Mouse (Mus musculus): ENCODE data around the gene Rpa1. TPM values are rescaled to one million over a fixed set of nuclear protein-coding genes. Genes with fewer than 3 reads are reported as not detected.

Gene Rpa1
- polyA plus RNA-seq, 1 experiment from 2014 or later, result 46.0 TPM

DNA sequence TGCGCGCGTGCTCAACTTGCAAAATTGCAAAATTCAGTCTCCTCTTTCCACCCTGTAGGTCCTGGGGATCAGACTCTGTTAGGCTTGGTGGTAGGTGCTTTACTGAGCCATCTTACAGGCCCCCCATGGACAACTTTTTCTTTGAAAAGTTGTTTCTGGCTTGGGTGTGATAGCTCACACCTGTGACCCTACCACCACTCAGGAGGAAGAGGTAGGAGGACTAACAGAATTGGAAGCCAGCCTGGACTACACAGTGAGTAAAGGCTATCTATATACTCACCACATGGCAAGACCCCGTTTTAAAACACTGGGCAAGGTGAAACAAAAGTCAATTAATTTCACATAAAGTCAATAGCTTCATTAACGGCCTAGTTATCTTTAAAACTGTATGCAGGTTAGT is 3.4 kb downstream of the Rpa1 start:
- H3K9ac ChIP-seq (ENCODE audit: low read length), result no peak overlapping the region
- ATAC-seq (ENCODE audit: low FRiP score, low TSS enrichment) (no peak), DNase-seq (ENCODE audit: low spot score) (no peak)
- WGBS, result 72% methylated on average over 5 of the region's 5 CpGs
- no peak overlapping the region for H3K4me2 ChIP-seq (replicated peaks; ENCODE audit: low read depth)
- no peak overlapping the region for H3K4me3 ChIP-seq (ENCODE audit: low read depth, low read length)
- no peaks in the 10 kb centered on the region for H3K9me3 ChIP-seq (ENCODE audit: control insufficient read depth, low read length)
- H3K27me3 ChIP-seq (ENCODE audit: control insufficient read depth, insufficient read depth, low read length), result no peaks in the 10 kb centered on the region
- no peak for TF ChIP-seq EP300 (optimal IDR thresholded peaks at IDR 0.05)
- 0 out of 2 replicates have a peak, but pooled peaks cover 2% of the 10 kb centered on the region for H3K36me3 ChIP-seq (ENCODE audit: control insufficient read depth, insufficient read depth, low read length)
- no peaks in the 10 kb centered on the region; the same call in 1 of the 2 replicates for H3K4me1 ChIP-seq (replicated peaks; ENCODE audit: control insufficient read depth, insufficient read depth)
- H3K27ac ChIP-seq (replicated peaks), result no peak overlapping the region

DNA sequence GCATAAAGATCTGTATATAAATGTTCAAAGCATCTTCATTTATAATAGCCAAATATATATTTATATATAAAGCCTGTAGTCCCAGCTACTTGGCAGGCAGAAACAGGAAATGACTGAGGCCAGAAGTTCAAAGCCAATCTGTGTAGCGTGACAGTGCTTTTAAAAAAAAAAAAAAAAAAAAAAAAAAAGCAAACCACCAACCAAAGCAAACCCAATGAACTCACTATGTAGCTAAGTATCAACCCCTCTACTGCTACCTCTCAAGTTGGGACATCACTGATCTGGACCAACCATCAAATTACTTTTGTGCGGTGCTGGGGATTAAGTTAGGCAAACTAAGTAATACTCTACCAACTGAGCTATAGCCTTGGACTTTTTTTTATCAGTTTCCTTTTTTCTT is 4.0 kb downstream of the Rpa1 start:
- Histone ChIP-seq H3K27me3 (ENCODE audit: control insufficient read depth, insufficient read depth, low read length) (no peaks in the 10 kb centered on the region), H3K4me2 (replicated peaks; ENCODE audit: low read depth) (no peak overlapping the region), H3K36me3 (ENCODE audit: control insufficient read depth, insufficient read depth, low read length) (peaks cover 4% of the 10 kb centered on the region; the same call in 1 of the 2 replicates), H3K9ac (ENCODE audit: low read length) (no peak overlapping the region), H3K4me1 (replicated peaks; ENCODE audit: control insufficient read depth, insufficient read depth) (no peaks in the 10 kb centered on the region; the same call in 1 of the 2 replicates), H3K9me3 (ENCODE audit: control insufficient read depth, low read length) (no peaks in the 10 kb centered on the region), H3K4me3 (ENCODE audit: low read depth, low read length) (no peak overlapping the region), H3K27ac (replicated peaks) (no peak overlapping the region)
- TF ChIP-seq CTCF (IDR thresholded peaks at IDR 0.05; ENCODE audit: low read depth) (no peak), EP300 (optimal IDR thresholded peaks at IDR 0.05) (no peak)
- DNase-seq (ENCODE audit: low spot score), result no peak
- no peak for ATAC-seq (ENCODE audit: low FRiP score, low TSS enrichment)
- 46% methylated on average over 2 of the region's 2 CpGs for WGBS

DNA sequence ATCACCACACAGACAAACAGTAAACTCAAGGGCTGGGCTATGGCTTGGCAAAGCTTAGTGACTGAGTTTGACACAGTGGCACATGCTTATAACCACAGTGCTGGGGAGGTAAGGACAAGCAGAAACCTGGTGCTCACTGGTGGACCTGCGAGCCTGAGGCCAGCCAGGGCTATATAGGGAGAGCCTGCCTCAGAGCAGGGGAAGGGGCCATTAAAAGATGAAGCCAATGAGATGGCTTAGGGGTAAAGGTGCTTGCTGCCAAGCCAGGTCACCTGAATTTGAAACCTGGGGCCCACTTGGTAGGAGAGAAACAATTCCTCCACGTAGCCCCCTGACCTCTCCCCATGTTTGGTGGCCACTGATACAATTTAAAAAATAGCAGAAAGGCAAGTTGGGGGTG is 5.0 kb downstream of the Rpa1 start:
- H3K27ac ChIP-seq (replicated peaks), result no peak overlapping the region

DNA sequence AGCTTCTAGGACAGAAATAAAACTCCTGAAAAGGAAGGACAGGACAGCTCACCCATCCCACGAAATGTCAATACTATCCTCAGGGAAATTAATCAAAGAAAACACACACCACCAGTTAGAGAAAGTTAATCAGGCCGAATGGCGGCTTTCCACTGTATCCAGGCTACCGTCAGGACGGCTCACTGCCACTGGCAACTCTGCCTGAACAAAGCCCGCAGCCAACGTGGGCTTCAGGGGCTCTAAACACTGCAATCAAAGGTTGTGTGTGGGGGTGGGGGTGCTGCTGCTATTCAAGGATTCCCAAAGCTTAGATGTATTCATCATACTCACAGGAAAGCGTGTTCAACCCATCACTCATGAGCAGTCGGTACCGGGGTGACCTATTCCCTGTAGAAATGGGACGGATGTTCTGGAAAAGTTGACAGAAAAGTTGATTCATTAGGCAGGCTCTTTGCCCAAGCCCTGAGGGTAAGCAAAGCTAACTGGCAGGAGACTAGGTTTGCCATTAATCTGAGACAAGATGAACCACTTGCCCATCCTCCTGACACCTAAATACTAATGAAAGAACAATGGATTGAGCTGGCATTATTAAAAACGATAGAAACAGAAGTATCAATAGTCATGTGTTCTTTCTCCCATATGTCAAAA is 7.3 kb downstream of the Rpa1 start:
- H3K9ac ChIP-seq (ENCODE audit: low read length), result no peak overlapping the region
- TF ChIP-seq CTCF (IDR thresholded peaks at IDR 0.05; ENCODE audit: low read depth), result no peak
- no peak for TF ChIP-seq EP300 (optimal IDR thresholded peaks at IDR 0.05)
- H3K27ac ChIP-seq (replicated peaks), result no peak overlapping the region
- no peaks in the 10 kb centered on the region for H3K9me3 ChIP-seq (ENCODE audit: control insufficient read depth, low read length)
- WGBS, result 83% methylated on average over 12 of the region's 12 CpGs
- no peaks in the 10 kb centered on the region for H3K27me3 ChIP-seq (ENCODE audit: control insufficient read depth, insufficient read depth, low read length)
- H3K36me3 ChIP-seq (ENCODE audit: control insufficient read depth, insufficient read depth, low read length), result peaks cover 9% of the 10 kb centered on the region
- H3K4me2 ChIP-seq (replicated peaks; ENCODE audit: low read depth), result no peak overlapping the region
- ATAC-seq (ENCODE audit: low FRiP score, low TSS enrichment) (no peak), DNase-seq (ENCODE audit: low spot score) (no peak)
- no peak overlapping the region for H3K4me3 ChIP-seq (ENCODE audit: low read depth, low read length)
- H3K4me1 ChIP-seq (replicated peaks; ENCODE audit: control insufficient read depth, insufficient read depth), result no peaks in the 10 kb centered on the region

More for the DNA sequence above, 5.0 kb downstream of the Rpa1 start:
- H3K9me3 ChIP-seq (ENCODE audit: control insufficient read depth, low read length), result no peaks in the 10 kb centered on the region
- H3K4me3 ChIP-seq (ENCODE audit: low read depth, low read length), result no peak overlapping the region
- no peak overlapping the region for H3K4me2 ChIP-seq (replicated peaks; ENCODE audit: low read depth)
- H3K4me1 ChIP-seq (replicated peaks; ENCODE audit: control insufficient read depth, insufficient read depth), result no peaks in the 10 kb centered on the region
- TF ChIP-seq EP300 (optimal IDR thresholded peaks at IDR 0.05) (no peak), CTCF (IDR thresholded peaks at IDR 0.05; ENCODE audit: low read depth) (no peak)
- H3K9ac ChIP-seq (ENCODE audit: low read length), result no peak overlapping the region
- DNase-seq (ENCODE audit: low spot score) (no peak), ATAC-seq (ENCODE audit: low FRiP score, low TSS enrichment) (no peak)
- WGBS, result 79% methylated on average over 2 of the region's 2 CpGs
- H3K27me3 ChIP-seq (ENCODE audit: control insufficient read depth, insufficient read depth, low read length), result no peaks in the 10 kb centered on the region
- H3K36me3 ChIP-seq (ENCODE audit: control insufficient read depth, insufficient read depth, low read length), result peaks cover 4% of the 10 kb centered on the region; the same call in 1 of the 2 replicates

DNA sequence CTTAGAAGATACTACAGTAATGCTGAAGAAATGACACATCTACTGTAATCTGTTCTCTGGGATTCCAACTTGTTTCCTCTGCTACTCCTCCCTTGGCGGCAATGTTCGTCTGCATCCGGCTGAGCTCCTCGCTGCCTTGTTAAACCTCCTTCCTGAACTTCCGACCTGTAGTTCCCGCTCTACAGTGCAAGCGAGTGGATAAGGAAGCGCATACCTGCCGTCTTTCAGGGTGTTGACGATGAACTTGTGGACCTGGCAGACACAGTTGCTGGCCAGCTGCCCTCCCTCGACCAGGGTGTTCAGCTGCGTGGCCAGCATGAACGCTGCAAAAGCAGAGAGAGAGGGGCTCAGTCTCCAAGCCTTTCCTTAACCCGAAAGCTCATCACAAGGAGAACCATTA is 8.0 kb downstream of the Rpa1 start:
- H3K36me3 ChIP-seq (ENCODE audit: control insufficient read depth, insufficient read depth, low read length), result peaks cover 9% of the 10 kb centered on the region
- ATAC-seq (ENCODE audit: low FRiP score, low TSS enrichment) (no peak), DNase-seq (ENCODE audit: low spot score) (no peak)
- TF ChIP-seq CTCF (IDR thresholded peaks at IDR 0.05; ENCODE audit: low read depth) (no peak), EP300 (optimal IDR thresholded peaks at IDR 0.05) (no peak)
- no peaks in the 10 kb centered on the region for H3K9me3 ChIP-seq (ENCODE audit: control insufficient read depth, low read length)
- H3K4me1 ChIP-seq (replicated peaks; ENCODE audit: control insufficient read depth, insufficient read depth), result no peaks in the 10 kb centered on the region
- H3K9ac ChIP-seq (ENCODE audit: low read length), result no peak overlapping the region
- H3K4me2 ChIP-seq (replicated peaks; ENCODE audit: low read depth), result no peak overlapping the region
- H3K4me3 ChIP-seq (ENCODE audit: low read depth, low read length), result no peak overlapping the region
- H3K27ac ChIP-seq (replicated peaks), result no peak overlapping the region
- H3K27me3 ChIP-seq (ENCODE audit: control insufficient read depth, insufficient read depth, low read length), result no peaks in the 10 kb centered on the region
- WGBS, result 83% methylated on average over 14 of the region's 14 CpGs

DNA sequence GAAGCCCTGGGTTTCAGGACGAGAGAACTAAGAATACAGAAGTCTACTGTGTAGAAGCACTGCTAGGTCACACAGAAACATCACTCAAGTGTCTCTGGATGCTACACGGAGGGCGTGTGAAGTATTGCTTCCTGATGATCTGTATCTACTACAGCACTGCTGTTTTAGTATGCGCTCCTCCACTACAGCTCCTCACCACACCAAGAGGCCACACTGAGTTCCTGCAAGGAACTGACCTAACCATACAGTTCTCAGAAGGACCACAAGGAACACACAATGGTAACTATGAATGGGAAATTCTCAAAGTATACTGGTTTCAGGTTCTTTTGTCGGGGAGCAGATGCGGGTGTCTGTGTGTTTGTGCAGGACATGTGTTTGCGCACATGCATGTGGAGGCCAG is 10.9 kb downstream of the Rpa1 start:
- no peaks in the 10 kb centered on the region for H3K4me1 ChIP-seq (replicated peaks; ENCODE audit: control insufficient read depth, insufficient read depth)
- no peak overlapping the region for H3K27ac ChIP-seq (replicated peaks)
- H3K36me3 ChIP-seq (ENCODE audit: control insufficient read depth, insufficient read depth, low read length), result peaks cover 9% of the 10 kb centered on the region
- H3K4me2 ChIP-seq (replicated peaks; ENCODE audit: low read depth), result no peak overlapping the region
- DNase-seq (ENCODE audit: low spot score), result no peak
- ATAC-seq (ENCODE audit: low FRiP score, low TSS enrichment), result no peak
- WGBS, result 82% methylated on average over 7 of the region's 7 CpGs
- H3K9me3 ChIP-seq (ENCODE audit: control insufficient read depth, low read length), result no peaks in the 10 kb centered on the region
- no peaks in the 10 kb centered on the region for H3K27me3 ChIP-seq (ENCODE audit: control insufficient read depth, insufficient read depth, low read length)
- no peak overlapping the region for H3K9ac ChIP-seq (ENCODE audit: low read length)
- no peak for TF ChIP-seq CTCF (IDR thresholded peaks at IDR 0.05; ENCODE audit: low read depth)
- no peak overlapping the region for H3K4me3 ChIP-seq (ENCODE audit: low read depth, low read length)

All from stomach, postnatal 0 days (tissue).